7 mouse cellular contexts compared by ENCODE assay signal in genomic region chr5:136564613-136565299, GRCm38 (mm10). TPM values are rescaled to one million over a fixed set of nuclear protein-coding genes. Genes with fewer than 3 reads are reported as not detected.
DNase-seq lines count a peak whose midpoint lies in the region; ATAC-seq and TF ChIP-seq lines count a peak whose summit lies in the region.

No protein-coding gene starts in this region.

- TF ChIP-seq POLR2A in small intestine, adult 2 months (IDR thresholded peaks at IDR 0.05; ENCODE audit: low read depth, low read length) = no peak

- H3K27ac ChIP-seq in lung, embryonic 15.5 days = peak overlapping the region; percentile 93
- H3K27ac ChIP-seq in forebrain, embryonic 10.5 days = no peak overlapping the region
- H3K27ac ChIP-seq in limb, embryonic 13.5 days = no peak overlapping the region
- H3K27ac ChIP-seq in small intestine, adult 2 months (ENCODE audit: insufficient read depth, low read depth, low read length) = no peak overlapping the region

- H3K4me3 ChIP-seq in lung, embryonic 15.5 days = peak overlapping the region; percentile 99
- H3K4me3 ChIP-seq in forebrain, embryonic 10.5 days = peak overlapping the region; percentile 98
- peak overlapping the region; percentile 98 for H3K4me3 ChIP-seq in limb, embryonic 13.5 days
- peak overlapping the region; percentile 100 for H3K4me3 ChIP-seq in small intestine, adult 2 months (ENCODE audit: low read depth, low read length)

- no peak for DNase-seq in lung, postnatal 14 days
- no peak for DNase-seq in forebrain, embryonic 10.5 days (ENCODE audit: extremely low spot score, low spot score)
- DNase-seq in left cerebral cortex, postnatal 4 days = no peak
- DNase-seq in right cerebral cortex, postnatal 10 days (ENCODE audit: low spot score in 2 of 2) = no peak

- H3K9me3 ChIP-seq in lung, embryonic 15.5 days = no peaks in the 10 kb centered on the region
- no peaks in the 10 kb centered on the region for H3K9me3 ChIP-seq in forebrain, embryonic 10.5 days
- no peaks in the 10 kb centered on the region for H3K9me3 ChIP-seq in limb, embryonic 13.5 days

- WGBS in lung, embryonic 15.5 days = 25% methylated on average over 11 of the region's 11 CpGs
- 50% methylated on average over 11 of the region's 11 CpGs for WGBS in forebrain, embryonic 10.5 days
- WGBS in limb, embryonic 13.5 days = 26% methylated on average over 11 of the region's 11 CpGs
- 49% methylated on average over 11 of the region's 11 CpGs for WGBS in small intestine, adult 2 months

- peaks cover 58% of the 10 kb centered on the region for H3K4me1 ChIP-seq in lung, embryonic 15.5 days
- peaks cover 58% of the 10 kb centered on the region for H3K4me1 ChIP-seq in forebrain, embryonic 10.5 days
- H3K4me1 ChIP-seq in limb, embryonic 13.5 days = peaks cover 52% of the 10 kb centered on the region
- peaks cover 11% of the 10 kb centered on the region for H3K4me1 ChIP-seq in small intestine, adult 2 months (ENCODE audit: control insufficient read depth, insufficient read depth, insufficient read length, low read length)

- peaks cover 8% of the 10 kb centered on the region; the same call in 1 of the 2 replicates for H3K27me3 ChIP-seq in lung, embryonic 15.5 days
- H3K27me3 ChIP-seq in forebrain, embryonic 10.5 days (ENCODE audit: poor library complexity, severe bottlenecking) = peaks cover 14% of the 10 kb centered on the region
- H3K27me3 ChIP-seq in limb, embryonic 13.5 days = peaks cover 31% of the 10 kb centered on the region
- H3K27me3 ChIP-seq in small intestine, adult 2 months (ENCODE audit: control insufficient read depth, insufficient read depth, low read length) = peaks cover 7% of the 10 kb centered on the region; the same call in 1 of the 2 replicates

- no peak for ATAC-seq in lung, embryonic 15.5 days (ENCODE audit: borderline replicate concordance, extremely low read depth, low FRiP score, low TSS enrichment)
- no peak for ATAC-seq in limb, embryonic 13.5 days (ENCODE audit: low FRiP score, low read depth)

- H3K36me3 ChIP-seq in lung, embryonic 15.5 days = no peaks in the 10 kb centered on the region
- 0 out of 2 replicates have a peak, but pooled peaks cover 3% of the 10 kb centered on the region for H3K36me3 ChIP-seq in forebrain, embryonic 10.5 days (replicated peaks)
- no peaks in the 10 kb centered on the region for H3K36me3 ChIP-seq in limb, embryonic 13.5 days
- H3K36me3 ChIP-seq in small intestine, adult 2 months (ENCODE audit: control insufficient read depth, insufficient read depth, low read length) = no peaks in the 10 kb centered on the region

- peak overlapping the region; percentile 99 for H3K4me2 ChIP-seq in lung, embryonic 15.5 days
- peak overlapping the region; percentile 97 for H3K4me2 ChIP-seq in limb, embryonic 13.5 days (replicated peaks)

- TF ChIP-seq CTCF in small intestine, adult 2 months (IDR thresholded peaks at IDR 0.05; ENCODE audit: extremely low read depth, insufficient read length, insufficient replicate concordance, low read depth, low read length) = no peak

- H3K9ac ChIP-seq in lung, embryonic 15.5 days = peak overlapping the region; percentile 96
- peak overlapping the region; percentile 87 for H3K9ac ChIP-seq in limb, embryonic 13.5 days

- intact Hi-C loops in left cerebral cortex, postnatal 4 days (cut with DNase I) = loop anchor here (5.0 kb wide), 1 partner anchor 282 kb away; no protein-coding TSS in a partner anchor

RNA-seq across cellular contexts. Expression of gene Cux1, which starts 2.5 kb away (rescaled TPM):
- 100 and 114 TPM in 2 replicates for polyA plus RNA-seq in lung, embryonic 15.5 days (2015; fragmentation: Nextera tagmentation; extraction: Ambion mirVana)
- polyA plus RNA-seq in forebrain, embryonic 10.5 days (2016; fragmentation: Nextera tagmentation; extraction: Ambion mirVana) = 106 and 107 TPM in 2 replicates
- 80.8 and 83.7 TPM in 2 replicates for polyA plus RNA-seq in limb, embryonic 13.5 days (2015; fragmentation: Nextera tagmentation; extraction: Ambion mirVana)
- 17.0 and 42.1 TPM in 2 replicates for polyA plus RNA-seq in small intestine, adult 2 months (2012; rRNA removed)
- total RNA-seq in left cerebral cortex, postnatal 4 days (2021) = 100 to 1,000 TPM; 163 to 173 TPM
